In the genomic region with DNA sequence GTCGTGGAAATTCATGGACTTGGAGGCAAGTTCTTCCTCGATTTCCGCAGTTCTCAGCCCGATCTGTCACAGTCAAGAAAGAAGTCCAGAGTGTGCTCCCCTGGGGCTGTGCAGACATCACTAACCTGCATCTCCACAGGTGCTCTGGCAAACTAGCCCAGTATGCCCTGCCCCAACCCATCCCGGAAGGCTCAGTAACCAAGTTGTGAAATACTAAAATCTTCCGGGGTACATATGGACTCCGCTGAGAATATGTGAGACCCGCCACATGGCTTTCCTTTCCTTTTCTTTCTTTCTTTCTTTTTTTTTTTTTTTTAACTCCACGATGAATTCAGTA, we compare ENCODE assay signal across 7 mouse cellular contexts. TPM values are rescaled to one million over a fixed set of nuclear protein-coding genes. Genes with fewer than 3 reads are reported as not detected.
A peak's percentile ranks its signal among the peaks of the same experiment; 100 is the strongest.
DNase-seq lines count a peak whose midpoint lies in the region; ATAC-seq and TF ChIP-seq lines count a peak whose summit lies in the region.

No protein-coding gene starts in this region.

- peak; percentile 32; the same call in 1 of the 2 replicates for ATAC-seq in forebrain, embryonic 11.5 days (replicated peaks; ENCODE audit: low FRiP score)
- peak; percentile 52 for ATAC-seq in liver, embryonic 12.5 days
- peak; percentile 43 for ATAC-seq in stomach, postnatal 0 days (ENCODE audit: low FRiP score, low TSS enrichment)

- H3K9ac ChIP-seq in forebrain, embryonic 11.5 days (ENCODE audit: low read length): peak overlapping the region; percentile 88
- peak overlapping the region; percentile 92 for H3K9ac ChIP-seq in liver, embryonic 12.5 days
- peak overlapping the region; percentile 94 for H3K9ac ChIP-seq in stomach, postnatal 0 days (ENCODE audit: low read length)

- peaks cover 3% of the 10 kb centered on the region; the same call in 1 of the 2 replicates for H3K4me1 ChIP-seq in spleen, adult 2 months (ENCODE audit: control insufficient read depth, insufficient read depth, insufficient read length)
- peaks cover 5% of the 10 kb centered on the region for H3K4me1 ChIP-seq in forebrain, embryonic 11.5 days (replicated peaks; ENCODE audit: control insufficient read depth, insufficient read depth, low read length)
- peaks cover 37% of the 10 kb centered on the region for H3K4me1 ChIP-seq in liver, embryonic 12.5 days
- H3K4me1 ChIP-seq in stomach, postnatal 0 days (replicated peaks; ENCODE audit: control insufficient read depth, insufficient read depth): 0 out of 2 replicates have a peak, but pooled peaks cover 2% of the 10 kb centered on the region

- no peaks in the 10 kb centered on the region for H3K36me3 ChIP-seq in spleen, adult 2 months (ENCODE audit: control insufficient read depth, insufficient read depth, low read length)
- no peaks in the 10 kb centered on the region for H3K36me3 ChIP-seq in forebrain, embryonic 11.5 days (ENCODE audit: control insufficient read depth, insufficient read depth, low read length)
- no peaks in the 10 kb centered on the region for H3K36me3 ChIP-seq in liver, embryonic 12.5 days
- H3K36me3 ChIP-seq in stomach, postnatal 0 days (ENCODE audit: control insufficient read depth, insufficient read depth, low read length): no peaks in the 10 kb centered on the region

- no peak for TF ChIP-seq CTCF in spleen, adult 2 months (IDR thresholded peaks at IDR 0.05; ENCODE audit: extremely low read depth, insufficient read depth, insufficient read length, insufficient replicate concordance)
- no peak for TF ChIP-seq CTCF in stomach, postnatal 0 days (IDR thresholded peaks at IDR 0.05; ENCODE audit: low read depth)

- no peak for TF ChIP-seq POLR2A in spleen, adult 2 months (IDR thresholded peaks at IDR 0.05; ENCODE audit: low read depth, low read length)

- WGBS in spleen, adult 2 months: 3% methylated on average over 9 of the region's 9 CpGs
- whole genome bisulfite sequencing in forebrain, embryonic 11.5 days: 13% methylated on average over 9 of the region's 9 CpGs
- 6% methylated on average over 9 of the region's 9 CpGs for WGBS in liver, embryonic 12.5 days (ENCODE audit: insufficient replicate concordance)
- 7% methylated on average over 9 of the region's 9 CpGs for WGBS in stomach, postnatal 0 days

- peak overlapping the region; percentile 97 for H3K27ac ChIP-seq in spleen, adult 2 months (ENCODE audit: insufficient read depth, low read length)
- no peak overlapping the region for H3K27ac ChIP-seq in forebrain, embryonic 11.5 days (ENCODE audit: low read depth, low read length)
- peak overlapping the region; percentile 97 for H3K27ac ChIP-seq in liver, embryonic 12.5 days
- peak overlapping the region; percentile 99 for H3K27ac ChIP-seq in stomach, postnatal 0 days (replicated peaks)

- peak overlapping the region; percentile 78 for H3K4me2 ChIP-seq in forebrain, embryonic 11.5 days (ENCODE audit: low read depth, low read length, severe bottlenecking)
- peak overlapping the region; percentile 93 for H3K4me2 ChIP-seq in liver, embryonic 12.5 days
- peak overlapping the region; percentile 77 for H3K4me2 ChIP-seq in stomach, postnatal 0 days (replicated peaks; ENCODE audit: low read depth)

- TF ChIP-seq EP300 in stomach, postnatal 0 days (optimal IDR thresholded peaks at IDR 0.05): no peak

- no peak for DNase-seq in spleen, adult 2 months (ENCODE audit: low read depth in 1 of 2, low spot score in 2 of 2)
- DNase-seq in spleen, adult 18-20 months: no peak
- DNase-seq in forebrain, embryonic 11.5 days (ENCODE audit: low spot score): no peak
- no peak for DNase-seq in stomach, postnatal 0 days (ENCODE audit: low spot score)
- no peak for DNase-seq in gastrocnemius, postnatal 4 days (ENCODE audit: low spot score in 2 of 2)
- no peak for DNase-seq in adrenal gland, adult (ENCODE audit: inconsistent age in 2 of 2, low spot score in 1 of 2)

- no peaks in the 10 kb centered on the region for H3K27me3 ChIP-seq in spleen, adult 2 months (ENCODE audit: control insufficient read depth, insufficient read depth, low read length)
- H3K27me3 ChIP-seq in forebrain, embryonic 11.5 days (ENCODE audit: control insufficient read depth, insufficient read depth, low read length): no peaks in the 10 kb centered on the region
- H3K27me3 ChIP-seq in liver, embryonic 12.5 days (replicated peaks): no peaks in the 10 kb centered on the region
- no peaks in the 10 kb centered on the region for H3K27me3 ChIP-seq in stomach, postnatal 0 days (ENCODE audit: control insufficient read depth, insufficient read depth, low read length)

- peak overlapping the region; percentile 83 for H3K4me3 ChIP-seq in spleen, adult 2 months (ENCODE audit: extremely low read depth, insufficient read depth, insufficient read length)
- peak overlapping the region; percentile 66 for H3K4me3 ChIP-seq in forebrain, embryonic 11.5 days (ENCODE audit: low read depth, low read length)
- H3K4me3 ChIP-seq in liver, embryonic 12.5 days: peak overlapping the region; percentile 87
- peak overlapping the region; percentile 71 for H3K4me3 ChIP-seq in stomach, postnatal 0 days (ENCODE audit: low read depth, low read length)

- no peaks in the 10 kb centered on the region for H3K9me3 ChIP-seq in forebrain, embryonic 11.5 days (ENCODE audit: control insufficient read depth, low read length)
- H3K9me3 ChIP-seq in liver, embryonic 12.5 days (replicated peaks): no peaks in the 10 kb centered on the region
- no peaks in the 10 kb centered on the region for H3K9me3 ChIP-seq in stomach, postnatal 0 days (ENCODE audit: control insufficient read depth, low read length)

RNA-seq across cellular contexts. Expression of a gene that starts 0.6 kb away (rescaled TPM):
- 149 and 297 TPM in 2 replicates for polyA plus RNA-seq in spleen, adult 2 months (2012; rRNA removed)
- 12.1 and 15.7 TPM in 2 replicates for polyA plus RNA-seq in forebrain, embryonic 11.5 days (2014; fragmentation: Nextera tagmentation; extraction: Ambion mirVana)
- 16.6 and 17.4 TPM in 2 replicates for polyA plus RNA-seq in liver, embryonic 12.5 days (2016; fragmentation: Nextera tagmentation; extraction: Ambion mirVana)
- 28.4 and 29.5 TPM in 2 replicates for polyA plus RNA-seq in stomach, postnatal 0 days (2015; fragmentation: Nextera tagmentation; extraction: Ambion mirVana)
- total RNA-seq in gastrocnemius, postnatal 4 days (2021): 10 to 100 TPM; 15.8 to 17.1 TPM

RNA-seq across cellular contexts. Expression of a gene that starts 43.0 kb away (rescaled TPM):
- 29.8 and 46.9 TPM in 2 replicates for polyA plus RNA-seq in spleen, adult 2 months (2012; rRNA removed)
- polyA plus RNA-seq in forebrain, embryonic 11.5 days (2014; fragmentation: Nextera tagmentation; extraction: Ambion mirVana): 95.3 and 101 TPM in 2 replicates
- 57.4 and 59.9 TPM in 2 replicates for polyA plus RNA-seq in liver, embryonic 12.5 days (2016; fragmentation: Nextera tagmentation; extraction: Ambion mirVana)
- 72.3 and 74.3 TPM in 2 replicates for polyA plus RNA-seq in stomach, postnatal 0 days (2015; fragmentation: Nextera tagmentation; extraction: Ambion mirVana)
- 10 to 100 TPM; 63.7 to 65.0 TPM for total RNA-seq in gastrocnemius, postnatal 4 days (2021)
